Mouse (Mus musculus) ES-E14 (cell line): ENCODE data around the gene Ryr1. TPM values are rescaled to one million over a fixed set of nuclear protein-coding genes. Genes with fewer than 3 reads are reported as not detected.

ENCODE experiments used
- DNase-seq: peaks from one replicate; pipeline ENCODE4 v3.0.0-alpha.2; 2013; ENCODE audit warnings: low read depth, low spot score
- H3K27ac ChIP-seq: 2 replicates; pipeline ENCODE4 v1.5.1; 2012; ENCODE audit warnings: low read depth, mild to moderate bottlenecking, low read length, moderate library complexity, mixed read lengths; ENCODE audit not compliant: poor library complexity, insufficient read depth, severe bottlenecking
- H3K36me3 ChIP-seq: 2 replicates; pipeline ENCODE4 v1.6.1; 2012; ENCODE audit warnings: mild to moderate bottlenecking, low read length, moderate library complexity, mixed read lengths; ENCODE audit not compliant: control insufficient read depth, poor library complexity, insufficient read depth, severe bottlenecking
- H3K4me1 ChIP-seq, 2 experiments: fragments of 150-350 bp in 1 of 2; sonication (generic) in 1 of 2; 2 replicates each; pipeline ENCODE4 v1.6.1; 2012; ENCODE audit warnings: low read length in 2 of 2, mild to moderate bottlenecking in 1 of 2, mixed read lengths in 1 of 2; ENCODE audit not compliant: control insufficient read depth in 2 of 2, insufficient read depth in 2 of 2, poor library complexity in 1 of 2
- H3K4me3 ChIP-seq, 2 experiments: fragments of 150-350 bp in 1 of 2; sonication (generic) in 1 of 2; 2 replicates each; pipeline ENCODE4 v1.5.1; 2012; ENCODE audit warnings: low read length in 2 of 2, low read depth in 1 of 2, mild to moderate bottlenecking in 1 of 2, mixed read lengths in 1 of 2; ENCODE audit not compliant: insufficient read depth in 1 of 2, poor library complexity in 1 of 2, severe bottlenecking in 1 of 2
- H3K9ac ChIP-seq: 2 replicates; pipeline ENCODE4 v1.6.1; 2012; ENCODE audit warnings: low read depth, mild to moderate bottlenecking, low read length, mixed read lengths; ENCODE audit not compliant: poor library complexity, insufficient read depth, severe bottlenecking
- H3K9me3 ChIP-seq: fragments of 150-350 bp; sonication (generic); 2 replicates; pipeline ENCODE4 v1.6.1; 2012; ENCODE audit warnings: low read depth, mild to moderate bottlenecking, low read length; ENCODE audit not compliant: control insufficient read depth, insufficient read depth
- CHD2 ChIP-seq: IDR thresholded peaks from 2 replicates; pipeline ENCODE4 v1.6.1; 2014; ENCODE audit warnings: mild to moderate bottlenecking, low read depth, low read length, inconsistent platforms
- HCFC1 ChIP-seq: IDR thresholded peaks from 2 replicates; pipeline ENCODE4 v1.6.1; 2012; ENCODE audit warnings: low read length, inconsistent platforms, borderline replicate concordance; ENCODE audit not compliant: insufficient read depth
- MAFK ChIP-seq: IDR thresholded peaks from 2 replicates; pipeline ENCODE4 v1.6.1; 2014; ENCODE audit warnings: mild to moderate bottlenecking, low read depth, low read length, inconsistent platforms; ENCODE audit not compliant: insufficient read depth
- ZC3H11A ChIP-seq: IDR thresholded peaks from 2 replicates; pipeline ENCODE4 v1.6.1; 2012; ENCODE audit warnings: low read depth, mild to moderate bottlenecking, inconsistent platforms, low read length, borderline replicate concordance
- ZNF384 ChIP-seq: IDR thresholded peaks from 2 replicates; pipeline ENCODE4 v1.6.1; 2012; ENCODE audit warnings: low read depth, low read length, inconsistent platforms
- in situ Hi-C, 2 experiments: fragments of 600-800 bp; cut with MboI; formaldehyde crosslinking; loops; one replicate each; pipeline ENCODE4 v1.15.1; 2025; ENCODE audit warnings: low sequenced_read_pairs in 2 of 2, inconsistent platforms in 1 of 2; ENCODE audit not compliant: unreplicated experiment in 2 of 2
- total RNA-seq: library from RNA; depleted of rRNA; stranded (reverse); fragments of 300-350 nt; gene quantifications from 2 replicates; pipeline ENCODE4 v1.2.3, GENCODE M21; 2012

Gene Ryr1
- total RNA-seq, 1 experiment, result 5.1 TPM

- TF ChIP-seq HCFC1 (no peak), CHD2 (no peak), ZNF384 (no peak), ZC3H11A (no peak), MAFK (no peak)
- peak overlapping the region; percentile 77 for H3K27ac ChIP-seq
- peaks cover 19 to 21% of the 10 kb centered on the region in 2 experiments for H3K4me1 ChIP-seq
- no peaks in the 10 kb centered on the region for H3K36me3 ChIP-seq
- in situ Hi-C loops, result no loop called here
- no peaks in the 10 kb centered on the region for H3K9me3 ChIP-seq
- peak overlapping the region; percentile 92 for H3K9ac ChIP-seq
- DNase-seq, result no peak
- H3K4me3 ChIP-seq, result peak overlapping the region; percentile 87 to 89
Measured at GRCm38 (mm10) chr7:28961584-28961926, 163.4 kb downstream of the Ryr1 start.

GRCm38 (mm10) chr7:28960354-28961046, 164.5 kb downstream of the Ryr1 start:
- peak overlapping the region; percentile 45; the same call in 1 of the 2 replicates for H3K9ac ChIP-seq
- no peaks in the 10 kb centered on the region for H3K9me3 ChIP-seq
- H3K4me3 ChIP-seq, result peak overlapping the region; percentile 87 to 89
- no peaks in the 10 kb centered on the region for H3K36me3 ChIP-seq
- TF ChIP-seq ZC3H11A (no peak), CHD2 (no peak), HCFC1 (no peak), MAFK (no peak), ZNF384 (no peak)
- H3K4me1 ChIP-seq, result peaks cover 15 to 19% of the 10 kb centered on the region in 2 experiments
- H3K27ac ChIP-seq, result no peak overlapping the region
- no peak for DNase-seq
- in situ Hi-C loops, result no loop called here

- no peaks in the 10 kb centered on the region for H3K36me3 ChIP-seq
- peaks cover 15 to 18% of the 10 kb centered on the region in 2 experiments for H3K4me1 ChIP-seq
- peak overlapping the region; percentile 87 to 89; a peak in 3 of 4 replicates for H3K4me3 ChIP-seq
- no peak for DNase-seq
- peak overlapping the region; percentile 45 for H3K9ac ChIP-seq
- TF ChIP-seq ZC3H11A, result no peak
- TF ChIP-seq CHD2, result no peak
- TF ChIP-seq HCFC1, result no peak
- no peak for TF ChIP-seq ZNF384
- no peak for TF ChIP-seq MAFK
- in situ Hi-C loops, result no loop called here
- H3K27ac ChIP-seq, result no peak overlapping the region
- no peaks in the 10 kb centered on the region for H3K9me3 ChIP-seq
Measured at GRCm38 (mm10) chr7:28959505-28960045, 165.4 kb downstream of the Ryr1 start.

GRCm38 (mm10) chr7:28958770-28959169, 166.2 kb downstream of the Ryr1 start:
- Histone ChIP-seq H3K4me3 (no peak overlapping the region), H3K36me3 (no peaks in the 10 kb centered on the region), H3K9ac (no peak overlapping the region), H3K27ac (no peak overlapping the region), H3K9me3 (no peaks in the 10 kb centered on the region), H3K4me1 (peaks cover 13 to 21% of the 10 kb centered on the region in 2 experiments)
- no peak for DNase-seq
- TF ChIP-seq MAFK (no peak), HCFC1 (no peak), ZC3H11A (no peak), ZNF384 (no peak), CHD2 (no peak)
- in situ Hi-C loops, result no loop called here

- no peak overlapping the region for H3K27ac ChIP-seq
- in situ Hi-C loops, result no loop called here
- no peaks in the 10 kb centered on the region for H3K9me3 ChIP-seq
- H3K4me3 ChIP-seq, result no peak overlapping the region
- peaks cover 13 to 24% of the 10 kb centered on the region in 2 experiments for H3K4me1 ChIP-seq
- no peaks in the 10 kb centered on the region for H3K36me3 ChIP-seq
- DNase-seq, result no peak
- no peak overlapping the region for H3K9ac ChIP-seq
- no peak for TF ChIP-seq MAFK
- peak; percentile 28; the same call in 1 of the 2 replicates for TF ChIP-seq ZNF384
Measured at GRCm38 (mm10) chr7:28957997-28958725, 166.8 kb downstream of the Ryr1 start.
